Mouse (Mus musculus): ENCODE results near the gene Ccdc136. TPM values are rescaled to one million over a fixed set of nuclear protein-coding genes. Genes with fewer than 3 reads are reported as not detected.

Ccdc136 gene
- total and polyA plus RNA-seq, 3 experiments: 0.22 TPM; not detected in 2

DNA sequence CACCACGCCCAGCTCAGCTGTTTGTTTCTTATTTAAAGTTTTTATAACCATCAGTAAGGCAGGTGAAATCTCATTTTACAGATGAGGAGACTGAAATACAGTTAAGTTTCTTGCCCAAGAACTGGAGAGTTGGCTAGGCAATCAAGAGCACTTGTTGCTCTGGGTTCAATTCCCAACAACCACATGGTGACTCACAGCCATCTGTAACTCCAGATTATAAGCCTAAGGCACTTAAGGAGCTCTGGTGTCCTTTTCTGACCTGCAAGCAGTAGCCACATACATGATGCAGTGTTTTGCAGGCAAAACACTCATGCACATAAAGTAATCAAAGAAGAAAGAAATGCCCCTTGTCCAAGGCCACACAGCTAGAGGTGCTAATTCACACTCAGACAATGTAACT lies 30.8 kb upstream of the Ccdc136 start:
- no peaks in the 10 kb centered on the region for H3K4me1 ChIP-seq (ENCODE audit: control insufficient read depth in 1 of 2, insufficient read depth in 2 of 2, low read length in 2 of 2)
- no peak overlapping the region for H3K27ac ChIP-seq (ENCODE audit: control insufficient read depth, low read depth, low read length)
- no peaks in the 10 kb centered on the region for H3K79me2 ChIP-seq (ENCODE audit: control insufficient read depth, insufficient read depth, low read length, poor library complexity)
- DNase-seq (ENCODE audit: low read depth, low spot score): no peak
- H3K36me3 ChIP-seq (ENCODE audit: control insufficient read depth in 1 of 2, insufficient read depth in 2 of 2, low read length in 2 of 2): peaks cover 0 to 12% of the 10 kb centered on the region in 2 experiments; a peak in 2 of 4 replicates
- no peaks in the 10 kb centered on the region for H3K9me3 ChIP-seq (replicated peaks; ENCODE audit: insufficient read depth, low read length)
- no peak overlapping the region for H3K9ac ChIP-seq (ENCODE audit: control insufficient read depth, low read depth, low read length, poor library complexity, severe bottlenecking)
- no peak overlapping the region for H3K4me3 ChIP-seq (ENCODE audit: control insufficient read depth in 1 of 2, insufficient read depth in 1 of 2, low read depth in 2 of 2, low read length in 2 of 2)
- no peaks in the 10 kb centered on the region for H3K27me3 ChIP-seq (ENCODE audit: control insufficient read depth in 1 of 2, insufficient read depth in 2 of 2, low read length in 2 of 2)
- no peak for TF ChIP-seq MAZ (IDR thresholded peaks at IDR 0.05; ENCODE audit: low read depth, low read length)
- no peak for TF ChIP-seq GABPA (IDR thresholded peaks at IDR 0.05; ENCODE audit: low read depth, low read length)
- no peak for TF ChIP-seq SIN3A (IDR thresholded peaks at IDR 0.05; ENCODE audit: low read length)
- TF ChIP-seq TAL1 (IDR thresholded peaks at IDR 0.05; ENCODE audit: low read length): no peak
- TF ChIP-seq ETS1 (IDR thresholded peaks at IDR 0.05; ENCODE audit: low read depth, low read length): no peak
- TF ChIP-seq HCFC1 (IDR thresholded peaks at IDR 0.05; ENCODE audit: low read depth, low read length): no peak
- no peak for TF ChIP-seq MEF2A (IDR thresholded peaks at IDR 0.05; ENCODE audit: extremely low read depth, insufficient replicate concordance, low read depth, low read length, poor library complexity, severe bottlenecking)
- TF ChIP-seq TCF12 (IDR thresholded peaks at IDR 0.05; ENCODE audit: low read depth, low read length): no peak
- TF ChIP-seq CHD1 (IDR thresholded peaks at IDR 0.05; ENCODE audit: low read depth, low read length): no peak
- TF ChIP-seq GATA1 (IDR thresholded peaks at IDR 0.05; ENCODE audit: low read depth, low read length): no peak

DNA sequence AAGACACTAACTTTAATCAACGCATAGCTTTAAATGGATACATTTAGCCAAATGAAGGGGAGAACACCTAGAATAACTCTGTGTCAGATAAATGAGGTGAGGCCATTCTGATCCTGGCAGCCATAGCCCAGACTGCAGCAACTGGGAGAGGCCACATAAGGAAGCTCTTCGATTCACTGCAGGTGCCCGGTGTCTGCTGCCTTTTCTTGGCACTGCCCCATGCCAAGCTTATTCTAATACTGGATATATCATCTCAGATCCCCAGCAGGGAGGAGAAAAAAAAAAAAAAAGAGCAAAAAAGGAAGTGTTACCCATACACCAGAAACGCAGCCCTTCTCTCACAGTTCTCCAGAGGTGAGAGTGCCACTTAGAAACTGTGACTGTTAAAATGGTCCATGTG lies 18.7 kb upstream of the Ccdc136 start:
- H3K36me3 ChIP-seq (ENCODE audit: control insufficient read depth in 1 of 2, insufficient read depth in 2 of 2, low read length in 2 of 2): peaks cover 4 to 13% of the 10 kb centered on the region in 2 experiments
- no peaks in the 10 kb centered on the region for H3K27me3 ChIP-seq (ENCODE audit: control insufficient read depth in 1 of 2, insufficient read depth in 2 of 2, low read length in 2 of 2)
- no peak overlapping the region for H3K4me3 ChIP-seq (ENCODE audit: control insufficient read depth in 1 of 2, insufficient read depth in 1 of 2, low read depth in 2 of 2, low read length in 2 of 2)
- no peaks in the 10 kb centered on the region for H3K9me3 ChIP-seq (replicated peaks; ENCODE audit: insufficient read depth, low read length)
- no peak overlapping the region for H3K9ac ChIP-seq (ENCODE audit: control insufficient read depth, low read depth, low read length, poor library complexity, severe bottlenecking)
- H3K79me2 ChIP-seq (ENCODE audit: control insufficient read depth, insufficient read depth, low read length, poor library complexity): no peaks in the 10 kb centered on the region
- peak; percentile 23 for DNase-seq (ENCODE audit: low read depth, low spot score)
- peaks cover 3 to 6% of the 10 kb centered on the region in 2 experiments for H3K4me1 ChIP-seq (ENCODE audit: control insufficient read depth in 1 of 2, insufficient read depth in 2 of 2, low read length in 2 of 2)
- TF ChIP-seq RAD21 (IDR thresholded peaks at IDR 0.05; ENCODE audit: low read depth, low read length) (no peak), CTCF (IDR thresholded peaks at IDR 0.05 in 2 of 3, conservative IDR thresholded peaks at IDR 0.05 in 1 of 3; ENCODE audit: control insufficient read depth in 1 of 3, insufficient read depth in 1 of 3, low read depth in 2 of 3, low read length in 3 of 3, poor library complexity in 1 of 3, severe bottlenecking in 1 of 3) (no peak), ZNF384 (IDR thresholded peaks at IDR 0.05; ENCODE audit: low read depth, low read length) (peak; percentile 89)
- H3K27ac ChIP-seq (ENCODE audit: control insufficient read depth, low read depth, low read length): no peak overlapping the region

DNA sequence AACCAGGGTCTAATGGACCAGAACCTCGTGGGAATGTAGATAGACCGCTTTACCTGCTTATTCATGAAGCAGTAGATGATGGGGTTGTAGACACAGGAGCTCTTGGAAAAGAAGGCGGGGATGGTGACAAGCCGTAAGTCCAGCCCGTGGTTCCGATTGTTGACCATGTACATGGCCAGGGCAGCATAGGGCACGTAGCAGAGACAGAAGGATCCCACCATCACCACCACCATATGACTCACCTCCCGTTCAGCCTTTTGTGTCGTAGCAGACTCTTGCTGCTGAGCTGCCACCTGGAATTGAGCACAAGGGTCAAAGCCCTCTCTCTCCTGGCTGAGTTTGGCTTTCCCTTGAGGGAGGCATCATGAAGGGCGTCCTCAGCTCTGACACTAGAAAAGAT lies 17.4 kb upstream of the Ccdc136 start:
- Histone ChIP-seq H3K9me3 (replicated peaks; ENCODE audit: insufficient read depth, low read length) (no peaks in the 10 kb centered on the region), H3K27me3 (ENCODE audit: control insufficient read depth in 1 of 2, insufficient read depth in 2 of 2, low read length in 2 of 2) (no peaks in the 10 kb centered on the region), H3K27ac (ENCODE audit: control insufficient read depth, low read depth, low read length) (no peak overlapping the region), H3K36me3 (ENCODE audit: control insufficient read depth in 1 of 2, insufficient read depth in 2 of 2, low read length in 2 of 2) (peaks cover 0 to 6% of the 10 kb centered on the region in 2 experiments; a peak in 3 of 4 replicates), H3K79me2 (ENCODE audit: control insufficient read depth, insufficient read depth, low read length, poor library complexity) (no peaks in the 10 kb centered on the region), H3K4me3 (ENCODE audit: control insufficient read depth in 1 of 2, insufficient read depth in 1 of 2, low read depth in 2 of 2, low read length in 2 of 2) (no peak overlapping the region), H3K4me1 (ENCODE audit: control insufficient read depth in 1 of 2, insufficient read depth in 2 of 2, low read length in 2 of 2) (peaks cover 0 to 2% of the 10 kb centered on the region in 2 experiments; a peak in 2 of 4 replicates), H3K9ac (ENCODE audit: control insufficient read depth, low read depth, low read length, poor library complexity, severe bottlenecking) (no peak overlapping the region)
- DNase-seq (ENCODE audit: low read depth, low spot score): no peak
- no peak for TF ChIP-seq MYC (IDR thresholded peaks at IDR 0.05; ENCODE audit: low read depth, low read length)
- TF ChIP-seq CHD1 (IDR thresholded peaks at IDR 0.05; ENCODE audit: low read depth, low read length): no peak
- no peak for TF ChIP-seq TAL1 (IDR thresholded peaks at IDR 0.05; ENCODE audit: low read length)
- TF ChIP-seq TCF12 (IDR thresholded peaks at IDR 0.05; ENCODE audit: low read depth, low read length): no peak
- no peak for TF ChIP-seq CHD2 (IDR thresholded peaks at IDR 0.05; ENCODE audit: low read length)
- no peak for TF ChIP-seq CTCF (IDR thresholded peaks at IDR 0.05 in 2 of 3, conservative IDR thresholded peaks at IDR 0.05 in 1 of 3; ENCODE audit: control insufficient read depth in 1 of 3, insufficient read depth in 1 of 3, low read depth in 2 of 3, low read length in 3 of 3, poor library complexity in 1 of 3, severe bottlenecking in 1 of 3)
- TF ChIP-seq EP300 (IDR thresholded peaks at IDR 0.05; ENCODE audit: low read depth in 1 of 2, low read length in 2 of 2): no peak
- TF ChIP-seq UBTF (IDR thresholded peaks at IDR 0.05; ENCODE audit: borderline replicate concordance, insufficient read depth, low read depth, low read length): no peak
- no peak for TF ChIP-seq ZKSCAN1 (IDR thresholded peaks at IDR 0.05; ENCODE audit: low read depth, low read length)
- TF ChIP-seq ZNF384 (IDR thresholded peaks at IDR 0.05; ENCODE audit: low read depth, low read length): no peak
- no peak for TF ChIP-seq HCFC1 (IDR thresholded peaks at IDR 0.05; ENCODE audit: low read depth, low read length)
- TF ChIP-seq ELF1 (IDR thresholded peaks at IDR 0.05; ENCODE audit: low read depth, low read length): no peak
- TF ChIP-seq E2F4 (IDR thresholded peaks at IDR 0.05; ENCODE audit: borderline replicate concordance, low read depth, low read length): no peak
